Mouse (Mus musculus) 3134 (cell line): ENCODE measurements around the gene Pyroxd1.
"Not testable (repeated sequence)": the region's sequence is repeated elsewhere in the genome, so short reads cannot be mapped to it uniquely, and the experiment has no call there.

Experiments
- DNase-seq: peaks from one replicate; pipeline ENCODE4 v3.0.0-alpha.2; 2011; ENCODE audit warnings: low spot score; ENCODE audit not compliant: insufficient read length; ENCODE audit errors: extremely low read depth

Gene Pyroxd1

GRCm38 (mm10) chr6:142345440-142346038 is at the start of gene Pyroxd1:
Gene Pyroxd1 (plus strand): TSS chr6:142345654.
- DNase-seq, result peak; percentile 96

DNA sequence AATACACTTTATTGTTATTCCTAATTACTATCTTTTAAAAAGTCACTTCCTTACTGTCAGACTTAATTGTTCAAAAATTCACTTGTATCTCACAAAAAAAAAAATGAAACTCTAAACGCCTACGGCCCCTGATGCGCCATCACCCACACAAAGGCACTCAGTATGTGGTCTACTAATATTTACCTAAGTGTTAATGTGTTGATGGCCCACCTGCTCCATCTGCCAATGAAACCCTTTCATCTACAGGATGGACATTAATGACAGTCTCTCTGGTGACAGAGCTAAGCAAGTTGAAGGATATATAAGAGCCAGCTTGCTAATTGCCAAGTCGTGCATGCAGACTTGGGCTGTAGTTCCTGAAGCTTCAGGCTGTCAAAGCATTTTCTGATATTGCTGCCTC is 47.4 kb upstream of the Pyroxd1 start, which contains the start of gene Iapp:
Gene Iapp, plus strand, starts transcription at position 326 of the 400 bp plus-strand sequence.
- DNase-seq, result no peak

DNA sequence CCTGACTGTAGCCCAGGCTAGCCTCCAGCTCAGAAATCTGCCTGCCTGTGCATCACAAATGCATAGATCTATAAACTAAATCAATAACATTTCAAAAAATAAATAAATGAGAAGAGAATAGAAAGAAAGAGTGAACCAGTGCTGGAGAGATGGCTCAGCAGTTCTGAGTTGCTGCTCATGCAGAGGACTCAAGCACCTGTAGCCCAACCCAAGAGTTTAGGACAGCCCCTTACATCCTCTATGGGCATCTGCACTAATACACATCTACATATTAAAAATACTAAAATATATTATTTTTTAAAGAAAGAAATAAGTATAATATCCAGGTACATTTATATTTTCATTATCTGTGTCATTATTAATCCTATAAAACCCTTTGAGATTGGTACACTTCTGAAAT is 40.4 kb upstream of the Pyroxd1 start:
- no peak for DNase-seq

DNA sequence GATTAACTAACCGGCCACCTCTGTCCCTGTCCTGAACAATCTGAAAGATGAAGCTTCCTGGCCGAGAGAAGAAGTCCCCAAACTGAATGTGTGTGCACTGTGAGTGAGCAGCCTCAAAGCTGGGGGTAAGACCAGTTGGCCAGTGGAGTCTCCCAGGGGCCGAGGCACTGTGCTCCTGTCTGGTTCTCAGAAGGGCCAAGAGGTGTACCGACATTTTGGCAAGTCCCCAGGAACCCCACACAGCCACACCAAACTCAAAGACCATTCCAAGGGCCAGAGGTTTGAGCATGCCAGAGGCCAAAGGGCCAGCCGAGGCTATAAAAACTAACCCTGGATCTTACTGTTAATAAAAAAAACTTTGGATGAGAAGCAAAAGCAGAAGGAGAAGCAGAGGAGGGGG is 31.2 kb upstream of the Pyroxd1 start:
- DNase-seq, result no peak

GRCm38 (mm10) chr6:142317106-142317505 is 28.3 kb upstream of the Pyroxd1 start:
- no peak for DNase-seq

DNA sequence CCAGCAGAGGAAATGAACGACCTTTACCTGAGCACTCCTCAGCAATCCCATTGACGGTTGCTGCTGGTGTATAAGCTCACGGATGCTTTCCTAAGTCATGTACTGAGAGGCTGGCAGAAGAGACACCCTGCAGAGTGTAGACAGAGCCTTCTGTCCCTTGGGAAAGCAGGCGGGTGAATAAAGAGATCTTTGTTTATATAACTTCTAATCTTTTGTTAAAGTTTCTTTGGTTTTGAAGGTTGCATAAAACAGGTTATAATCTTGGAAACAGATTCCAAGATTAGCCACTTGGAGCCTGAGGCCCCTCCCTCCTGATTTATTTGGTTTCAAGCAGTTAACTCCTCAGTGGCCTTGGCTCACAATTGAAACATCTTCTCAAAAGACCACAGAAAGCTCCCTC is 22.6 kb upstream of the Pyroxd1 start, which contains the start of gene Slco1a5:
Gene Slco1a5, minus strand, starts transcription at position 101 of the 400 bp plus-strand sequence.
- DNase-seq, result no peak

GRCm38 (mm10) chr6:142326598-142326997 is 18.9 kb upstream of the Pyroxd1 start:
- DNase-seq, result no peak

DNA sequence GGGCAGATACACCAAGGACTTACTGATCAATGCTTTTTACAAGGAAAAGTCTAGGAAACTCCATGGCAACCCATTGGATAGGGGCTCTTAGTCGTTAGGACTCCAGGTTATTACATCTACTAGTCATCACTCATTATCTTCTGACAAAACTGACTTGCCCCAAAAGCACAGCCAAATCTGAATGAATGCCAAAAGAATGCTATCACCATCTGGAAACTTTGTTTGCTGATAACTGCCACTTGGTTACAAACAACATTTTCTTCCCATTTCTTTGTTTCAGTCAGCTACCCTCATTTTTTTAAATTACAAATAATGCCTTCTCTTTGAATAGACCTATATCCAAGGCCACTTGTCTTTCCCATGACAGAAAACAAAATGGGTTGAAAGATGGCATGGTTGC is 16.3 kb upstream of the Pyroxd1 start:
- no peak for DNase-seq

DNA sequence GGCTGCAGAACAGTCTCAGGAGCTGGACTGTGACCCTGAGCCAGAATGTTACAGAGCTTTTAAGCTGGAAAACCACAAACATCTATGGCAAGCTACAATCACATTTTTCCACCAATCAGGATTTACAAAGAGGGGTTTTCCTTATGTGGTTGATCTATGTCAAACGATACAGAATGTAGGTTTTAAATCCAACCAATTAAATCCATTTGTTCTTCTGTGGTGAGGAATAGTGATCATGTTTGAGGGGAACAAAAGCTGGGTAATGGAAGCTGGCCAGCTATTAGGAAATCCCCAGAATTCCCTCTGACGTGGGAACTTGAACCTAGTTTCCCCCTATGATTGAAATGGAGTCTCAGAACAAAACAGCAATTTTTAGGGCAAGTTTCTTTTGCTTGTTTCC is 6.5 kb upstream of the Pyroxd1 start:
- DNase-seq, result peak; percentile 54

DNA sequence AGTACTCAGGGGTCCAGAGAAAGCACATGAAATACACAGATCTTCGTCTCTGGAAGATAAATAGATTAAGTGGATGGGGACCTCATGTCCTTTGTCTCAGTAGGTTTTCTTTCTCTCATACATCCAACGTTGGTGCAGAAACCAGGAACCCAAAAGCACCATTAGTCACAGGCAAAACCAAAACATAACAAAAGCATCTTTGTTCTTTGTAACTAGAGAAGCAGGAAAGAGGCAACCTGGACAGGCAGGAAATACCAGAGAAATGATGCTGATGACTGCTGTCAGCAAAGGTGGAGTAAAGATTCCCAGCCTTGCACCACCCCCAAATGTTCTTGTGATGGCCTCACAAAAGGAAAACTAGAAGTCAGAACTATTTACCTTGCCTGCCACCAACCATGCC is 5.9 kb upstream of the Pyroxd1 start:
- DNase-seq, result peak; percentile 65

GRCm38 (mm10) chr6:142343561-142343960 is 1.9 kb upstream of the Pyroxd1 start:
- DNase-seq, result no peak

GRCm38 (mm10) chr6:142346181-142347110 is 992 bp downstream of the Pyroxd1 start:
- no peak for DNase-seq

DNA sequence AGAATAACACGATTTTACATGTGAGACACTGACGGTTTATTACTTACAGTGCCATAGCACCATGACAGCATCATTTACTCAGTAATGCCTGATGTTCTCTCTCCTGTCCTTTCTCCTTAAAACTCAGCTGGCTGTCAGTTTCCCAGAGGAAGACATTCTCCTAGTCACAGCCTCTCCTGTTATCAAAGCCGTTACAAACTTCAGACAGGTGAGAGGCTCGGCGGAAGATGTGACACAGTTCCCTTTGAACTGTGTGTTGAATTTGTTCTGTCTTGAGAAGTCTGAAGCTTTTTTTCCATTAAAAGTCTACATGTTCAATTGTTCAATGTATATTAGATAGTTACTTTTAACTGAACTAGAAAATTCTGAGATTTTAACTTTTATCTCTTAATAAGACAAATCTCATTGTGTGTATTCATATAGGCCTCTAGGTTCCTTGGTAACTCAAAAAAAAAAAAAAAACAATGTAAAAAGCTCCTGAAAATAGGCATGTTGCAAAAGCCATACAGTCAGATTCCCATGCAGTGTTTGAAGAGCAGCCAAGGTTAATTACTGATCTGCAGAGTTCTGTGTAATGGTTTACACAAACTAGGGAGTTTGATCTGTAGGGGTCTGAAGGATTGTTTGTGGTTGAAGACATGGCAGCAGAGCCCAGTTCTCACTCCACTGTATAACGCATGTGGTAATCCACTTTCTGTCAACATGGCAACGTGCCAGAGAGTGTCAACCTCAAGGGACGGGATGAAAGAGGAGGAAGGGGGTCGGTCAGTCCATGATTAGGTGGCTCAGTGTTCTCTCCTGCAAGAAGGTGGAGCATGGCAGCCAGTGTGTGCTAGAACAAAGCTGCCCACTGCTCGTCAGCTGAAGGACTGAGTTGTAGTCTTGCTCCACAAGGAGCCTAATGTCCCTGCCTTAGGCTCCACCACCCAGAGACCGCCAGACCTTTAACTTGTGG is 2.3 kb downstream of the Pyroxd1 start:
- DNase-seq, result no peak

DNA sequence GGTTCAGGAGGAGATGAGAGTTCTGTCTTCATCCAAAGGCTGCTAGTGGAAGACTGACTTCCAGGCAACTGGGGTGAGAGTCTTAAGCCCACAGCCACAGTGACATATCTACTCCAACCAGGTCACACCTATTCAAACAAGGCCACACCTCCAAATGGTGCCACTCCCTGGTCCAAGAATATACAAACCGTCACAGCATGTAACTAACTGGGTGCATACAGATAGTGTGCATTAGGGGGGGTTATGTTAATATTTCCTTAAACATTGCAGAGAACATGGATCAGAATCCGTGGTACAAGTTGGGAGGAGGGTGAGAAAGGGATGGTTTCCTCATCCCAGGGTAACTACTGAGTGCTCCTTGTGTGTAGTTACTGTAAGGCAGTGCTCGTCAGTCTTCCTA is 6.6 kb downstream of the Pyroxd1 start:
- DNase-seq, result not testable (repeated sequence)

GRCm38 (mm10) chr6:142357106-142357505 is 11.7 kb downstream of the Pyroxd1 start:
- DNase-seq, result no peak

DNA sequence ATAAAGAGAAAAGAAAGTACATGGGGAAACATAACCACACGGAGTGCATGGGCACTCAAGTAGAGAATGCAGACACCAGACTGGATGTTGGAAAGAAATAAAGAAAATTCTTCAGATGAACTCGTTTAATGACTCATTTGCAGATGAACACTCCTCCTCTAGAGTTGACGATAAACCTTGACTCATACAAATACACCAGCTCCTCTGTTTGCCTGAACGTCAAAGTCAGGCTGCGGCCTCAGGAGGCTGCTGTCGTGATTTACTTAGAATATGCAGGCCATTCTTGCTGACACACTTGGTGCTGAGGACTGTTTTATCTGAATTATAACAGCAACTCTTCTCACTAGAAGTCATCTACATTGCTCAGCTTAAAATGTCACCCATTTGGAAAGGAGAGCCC is 16.6 kb downstream of the Pyroxd1 start:
- no peak for DNase-seq

- no peak for DNase-seq
These were observed 17.6 kb downstream of the Pyroxd1 start for GRCm38 (mm10) chr6:142363019-142363576.

GRCm38 (mm10) chr6:142365742-142366472 is 20.5 kb downstream of the Pyroxd1 start:
- DNase-seq, result peak; percentile 48

DNA sequence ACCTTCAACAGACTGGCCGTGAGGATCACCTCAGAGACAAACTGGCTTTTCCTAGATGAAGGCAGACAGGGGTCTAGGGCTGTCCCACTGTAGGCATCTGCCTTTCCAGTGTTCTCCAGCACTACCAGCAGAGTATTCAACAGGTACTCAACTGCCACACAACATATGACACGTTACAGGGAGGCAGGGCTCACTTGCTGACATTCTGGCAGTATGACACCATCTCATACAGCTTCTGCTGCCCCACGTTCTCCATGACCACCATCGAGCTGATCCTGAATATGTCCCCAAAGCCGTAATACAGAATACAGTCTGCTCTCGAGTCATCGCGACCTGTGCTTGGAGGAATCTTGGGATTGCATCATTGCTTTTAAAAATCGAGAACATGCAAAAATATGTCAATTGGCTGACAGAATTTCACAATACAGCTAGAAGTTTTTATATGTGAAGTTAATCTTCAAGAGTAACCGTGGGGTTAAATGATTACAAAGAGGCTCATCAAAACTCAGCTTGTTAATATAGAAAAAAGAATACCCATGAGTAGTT is 21.1 kb downstream of the Pyroxd1 start:
- no peak for DNase-seq
